Mouse (Mus musculus) testis, postnatal 14 days (tissue): ENCODE data around the gene Slc25a36.

Experiments used
- DNase-seq: peaks from one replicate; pipeline ENCODE4 v3.0.0; 2021; ENCODE audit warnings: low spot score

Slc25a36 gene

DNA sequence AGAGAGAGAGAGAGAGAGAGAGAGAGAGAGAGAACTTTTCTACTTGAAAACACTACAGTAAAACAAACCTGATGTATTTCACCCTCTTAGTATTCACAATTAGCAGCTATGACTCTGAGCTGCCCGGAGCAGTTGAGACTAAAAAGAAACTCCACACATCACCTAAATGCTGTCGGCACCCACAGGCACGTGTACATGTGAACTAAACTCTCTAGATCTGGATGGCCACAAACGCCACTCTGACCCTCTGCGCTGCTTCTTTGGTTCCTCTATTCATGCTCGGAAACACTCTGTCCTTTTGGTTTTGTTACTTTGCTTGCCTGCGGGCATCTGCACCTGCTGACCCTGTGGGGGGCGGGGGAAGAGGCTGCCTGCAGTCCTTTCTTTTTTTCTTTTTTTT, 69.3 kb downstream of the Slc25a36 start:
- DNase-seq: no peak

DNA sequence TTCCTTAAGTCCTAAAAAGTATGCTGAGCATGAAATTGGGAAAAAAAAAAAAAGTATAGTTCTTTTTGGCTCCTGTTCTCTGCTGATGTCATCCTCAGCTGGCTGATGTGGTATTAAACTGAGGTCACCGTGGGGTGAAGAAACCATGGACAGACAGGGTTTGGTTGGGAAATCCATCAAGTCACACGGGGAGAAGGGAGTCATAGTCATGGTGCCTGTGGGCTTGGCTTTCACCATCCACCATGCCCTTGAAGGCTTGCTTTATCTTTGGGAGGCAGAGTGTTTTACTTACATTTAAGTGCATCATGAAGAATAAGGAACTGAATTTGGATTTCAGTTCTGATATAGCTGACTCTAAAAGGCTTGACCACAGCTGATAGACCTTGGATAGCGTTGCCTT, 72.9 kb downstream of the Slc25a36 start:
- DNase-seq: no peak

DNA sequence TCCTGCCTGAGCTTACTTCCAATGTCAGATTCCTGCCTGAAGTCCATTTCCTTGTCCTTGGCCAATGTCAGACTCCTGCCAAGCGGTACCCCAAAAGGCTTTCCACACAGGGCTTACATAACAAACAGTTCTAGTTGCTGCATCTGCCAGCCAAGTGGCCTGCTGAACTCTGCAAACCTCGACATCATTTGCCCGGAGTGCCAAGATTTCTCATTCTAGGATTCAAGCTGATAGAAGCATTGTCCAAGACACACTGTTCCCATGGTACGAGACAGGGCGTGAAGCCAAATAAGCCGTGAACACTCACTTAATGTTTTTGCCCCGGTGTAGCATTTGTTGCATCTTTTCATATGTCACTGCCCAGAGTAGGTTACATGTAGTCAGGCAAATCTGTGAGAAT, 74.3 kb downstream of the Slc25a36 start:
- DNase-seq: no peak

DNA sequence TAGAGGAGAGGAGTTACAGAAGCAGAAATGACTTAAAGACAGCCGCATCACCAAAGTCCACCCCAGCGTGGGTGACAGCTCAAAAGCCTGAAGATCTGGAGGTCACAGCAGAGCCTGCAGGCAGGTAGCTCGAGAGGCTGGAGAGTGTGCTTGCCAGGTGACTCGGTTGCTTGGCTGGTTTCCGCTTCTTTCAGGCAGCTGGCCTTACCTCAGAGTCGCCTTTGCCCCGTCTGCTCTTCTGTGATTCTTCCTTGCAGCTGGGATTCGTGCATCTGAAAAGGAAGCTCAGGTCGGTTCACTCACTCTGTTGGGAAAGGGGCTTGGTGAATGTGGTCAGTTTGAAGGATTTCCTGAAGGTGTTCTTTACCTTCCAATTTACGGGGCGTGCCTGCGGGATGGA, 83.6 kb downstream of the Slc25a36 start:
- DNase-seq: no peak

DNA sequence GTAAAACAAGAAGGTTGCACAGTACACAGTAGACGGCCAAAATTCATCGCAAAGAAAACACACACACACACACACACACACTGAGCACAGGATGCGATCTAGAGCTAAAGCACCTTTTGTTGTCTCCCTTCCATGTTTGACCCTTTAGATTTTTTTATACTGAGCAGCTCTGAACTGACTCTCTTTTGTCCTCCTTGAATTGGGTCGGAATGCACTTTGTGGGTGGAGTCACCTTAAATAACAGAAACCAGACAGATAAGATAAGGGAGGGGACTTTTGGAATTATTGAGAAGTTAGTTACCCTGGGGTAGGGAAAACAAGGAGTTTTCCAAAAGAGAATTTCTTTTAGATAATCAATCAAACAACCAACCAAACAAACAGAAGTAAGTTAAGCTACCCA, 85.0 kb downstream of the Slc25a36 start:
- no peak for DNase-seq
